Comparison of ENCODE assay signal across 18 mouse cellular contexts in genomic region chr13:100595552-100595885, GRCm38 (mm10). TPM values are rescaled to one million over a fixed set of nuclear protein-coding genes. Genes with fewer than 3 reads are reported as not detected.
"Had no signal": no experiment of that assay in that cellular context is flagged by ENCODE, and none has a peak within 500 bp of the region (broad histone marks: within the 10 kb centered on the region; RNA-seq: fewer than 3 reads in every experiment).

No protein-coding gene starts in this region.

- H3K9me3 ChIP-seq: lung, embryonic 15.5 days; megakaryocyte, embryonic 14.5 days; midbrain, embryonic 13.5 days; neural tube, embryonic 12.5 days; stomach, embryonic 15.5 days had no signal

- H3K27ac ChIP-seq: lung, embryonic 15.5 days; macrophage; midbrain, embryonic 13.5 days; neural tube, embryonic 12.5 days; stomach, embryonic 15.5 days; stomach, postnatal 0 days had no signal

- H3K4me2 ChIP-seq: lung, embryonic 15.5 days; midbrain, embryonic 11.5 days; midbrain, embryonic 13.5 days; neural tube, embryonic 12.5 days; stomach, embryonic 15.5 days had no signal

- H3K4me3 ChIP-seq: lung, embryonic 15.5 days; megakaryocyte, embryonic 14.5 days; midbrain, embryonic 13.5 days; neural tube, embryonic 12.5 days; stomach, embryonic 15.5 days had no signal

- H3K27me3 ChIP-seq: lung, embryonic 15.5 days; megakaryocyte, embryonic 14.5 days; midbrain, embryonic 13.5 days; neural tube, embryonic 12.5 days; stomach, embryonic 15.5 days had no signal

- H3K9ac ChIP-seq: lung, embryonic 15.5 days; midbrain, embryonic 13.5 days; neural tube, embryonic 12.5 days; stomach, embryonic 15.5 days had no signal

- H3K4me1 ChIP-seq: lung, embryonic 15.5 days; megakaryocyte, embryonic 14.5 days; midbrain, embryonic 13.5 days; neural tube, embryonic 12.5 days; stomach, embryonic 15.5 days had no signal

- ATAC-seq: lung, postnatal 0 days; midbrain, embryonic 13.5 days; midbrain, embryonic 16.5 days had no signal

- DNase-seq: lung, adult 2 months; lung, postnatal 14 days; lung, postnatal 36 days; right cerebral cortex, postnatal 14 days; thymus, adult 2 months; thymus, postnatal 25 days; thymus, postnatal 4 days had no signal

- H3K36me3 ChIP-seq: lung, embryonic 15.5 days; midbrain, embryonic 13.5 days; neural tube, embryonic 12.5 days; stomach, embryonic 15.5 days had no signal

RNA-seq across cellular contexts. Expression of gene Ocln, which starts 43.0 kb away (rescaled TPM):
- total RNA-seq: monocyte, adult 5-6 weeks had no signal
- polyA plus RNA-seq: macrophage had no signal
